Mouse (Mus musculus) embryonic facial prominence, embryonic 10.5 days (tissue): ENCODE data around the gene Slc25a25. TPM values are rescaled to one million over a fixed set of nuclear protein-coding genes. Genes with fewer than 3 reads are reported as not detected.
A peak's percentile ranks its signal among the peaks of the same experiment; 100 is the strongest.

ENCODE experiments used
- DNase-seq: peaks from one replicate; pipeline ENCODE4 v3.0.0-alpha.2; 2017; ENCODE audit warnings: low spot score
- H3K27ac ChIP-seq: fragments of 300-500 bp; sonication (generic); replicated peaks from 2 replicates; pipeline ENCODE4 v1.5.1; 2016; ENCODE audit warnings: mild to moderate bottlenecking
- H3K27me3 ChIP-seq: fragments of 300-500 bp; sonication (generic); replicated peaks from 2 replicates; pipeline ENCODE4 v1.6.1; 2016; ENCODE audit warnings: low read depth, mild to moderate bottlenecking; ENCODE audit not compliant: poor library complexity, severe bottlenecking
- H3K36me3 ChIP-seq: fragments of 300-500 bp; sonication (generic); replicated peaks from 2 replicates; pipeline ENCODE4 v1.6.1; 2016; ENCODE audit warnings: mild to moderate bottlenecking, moderate library complexity
- H3K4me1 ChIP-seq: fragments of 300-500 bp; sonication (generic); 2 replicates; pipeline ENCODE4 v1.6.1; 2016
- H3K4me3 ChIP-seq: fragments of 300-500 bp; sonication (generic); 2 replicates; pipeline ENCODE4 v1.5.1; 2016; ENCODE audit warnings: mild to moderate bottlenecking, moderate library complexity
- H3K9me3 ChIP-seq: fragments of 300-500 bp; sonication (generic); 2 replicates; pipeline ENCODE4 v1.6.1; 2016; ENCODE audit warnings: mild to moderate bottlenecking
- WGBS: fragments of 180-500 bp; shearing (Covaris S2); methylation state at CpG from one replicate; pipeline ENCODE4 v1.1.7; 2016; 5-methylcytosine and 5-hydroxymethylcytosine counted together
- polyA plus RNA-seq: library from polyadenylated mRNA; unstranded; fragments of >200 nt; fragmentation: Nextera tagmentation; extraction: Ambion mirVana; gene quantifications from 2 replicates; pipeline ENCODE4 v1.2.1, GENCODE M21; 2016

Slc25a25 gene
- polyA plus RNA-seq, 1 experiment from 2014 or later = 31.8 TPM

DNA sequence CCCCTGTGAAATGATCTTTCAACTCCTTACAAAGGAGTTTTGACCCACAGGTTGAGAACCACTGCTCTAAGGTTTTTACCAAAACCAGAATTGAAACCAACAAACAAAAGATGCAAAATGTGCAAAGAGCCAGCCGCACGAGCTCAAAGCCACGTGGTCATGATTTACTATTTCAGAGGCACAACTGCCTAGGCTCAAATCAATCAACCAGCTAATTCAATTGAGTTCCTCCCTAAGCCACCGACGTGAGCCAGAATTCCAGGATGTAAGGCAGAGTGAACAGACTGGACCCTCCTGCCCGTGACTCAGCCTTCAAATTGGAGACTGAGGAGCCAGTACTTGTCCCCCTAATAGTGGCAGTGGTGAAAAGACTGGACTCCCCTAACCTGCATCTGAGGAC is 12.1 kb downstream of the Slc25a25 start:
- WGBS = 53% methylated on average over 6 of the region's 6 CpGs

GRCm38 (mm10) chr2:32438733-32439132 is 12.5 kb downstream of the Slc25a25 start:
- WGBS = 83% methylated on average over 3 of the region's 3 CpGs
- 0 out of 2 replicates have a peak, but pooled peaks cover 2% of the 10 kb centered on the region for H3K36me3 ChIP-seq
- no peaks in the 10 kb centered on the region for H3K9me3 ChIP-seq
- DNase-seq = no peak
- no peak overlapping the region for H3K27ac ChIP-seq
- H3K27me3 ChIP-seq = no peaks in the 10 kb centered on the region
- peaks cover 39% of the 10 kb centered on the region for H3K4me1 ChIP-seq
- H3K4me3 ChIP-seq = no peak overlapping the region

More for the DNA sequence above, 12.1 kb downstream of the Slc25a25 start:
- no peaks in the 10 kb centered on the region for H3K9me3 ChIP-seq
- H3K4me3 ChIP-seq = no peak overlapping the region
- DNase-seq = no peak
- no peak overlapping the region for H3K27ac ChIP-seq
- no peaks in the 10 kb centered on the region for H3K27me3 ChIP-seq
- peaks cover 39% of the 10 kb centered on the region for H3K4me1 ChIP-seq
- 0 out of 2 replicates have a peak, but pooled peaks cover 6% of the 10 kb centered on the region for H3K36me3 ChIP-seq

- DNase-seq = no peak
- WGBS = 82% methylated on average over 2 of the region's 2 CpGs
- H3K27ac ChIP-seq = peak overlapping the region; percentile 44; the same call in 1 of the 2 replicates
- no peaks in the 10 kb centered on the region for H3K27me3 ChIP-seq
- peaks cover 39% of the 10 kb centered on the region for H3K4me1 ChIP-seq
- no peak overlapping the region for H3K4me3 ChIP-seq
- H3K9me3 ChIP-seq = no peaks in the 10 kb centered on the region
- no peaks in the 10 kb centered on the region for H3K36me3 ChIP-seq
Measured at GRCm38 (mm10) chr2:32437612-32438166, 13.6 kb downstream of the Slc25a25 start.

DNA sequence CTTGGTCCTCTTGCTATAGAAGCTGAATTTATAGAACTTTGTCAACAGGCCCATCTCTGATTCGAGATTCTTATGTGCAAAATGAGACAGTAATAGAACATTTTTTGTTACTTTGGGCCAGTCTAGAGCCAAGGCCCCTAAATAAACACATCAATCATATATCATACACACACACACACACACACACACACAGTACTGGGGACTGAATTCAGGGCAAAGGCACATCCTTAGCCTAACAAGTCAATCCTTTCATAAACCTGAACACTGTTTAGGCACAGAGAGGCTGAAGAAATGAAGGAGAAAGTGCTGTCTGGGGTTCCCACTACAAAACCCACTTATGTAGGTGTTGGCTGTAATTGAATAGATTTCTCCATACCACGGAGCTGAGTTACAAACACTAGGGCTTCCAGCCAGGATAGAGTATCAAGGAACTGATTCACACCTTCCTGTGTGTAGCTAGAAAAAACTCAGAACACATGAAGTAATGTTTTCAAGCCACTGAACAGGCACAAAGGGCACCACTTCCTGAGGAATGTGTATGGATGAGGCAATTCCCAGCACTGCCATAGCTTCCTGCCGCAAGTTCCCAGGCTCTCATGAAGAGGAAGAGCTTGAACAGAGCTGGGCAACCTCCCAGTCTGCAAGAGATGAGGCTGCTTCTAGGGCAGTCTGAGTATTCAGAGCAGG is 14.4 kb downstream of the Slc25a25 start:
- 67% methylated on average over 3 of the region's 3 CpGs for WGBS
- no peaks in the 10 kb centered on the region for H3K27me3 ChIP-seq
- H3K4me3 ChIP-seq = no peak overlapping the region
- no peaks in the 10 kb centered on the region for H3K9me3 ChIP-seq
- H3K36me3 ChIP-seq = no peaks in the 10 kb centered on the region
- peak overlapping the region; percentile 44 for H3K27ac ChIP-seq
- H3K4me1 ChIP-seq = peaks cover 39% of the 10 kb centered on the region
- DNase-seq = no peak

DNA sequence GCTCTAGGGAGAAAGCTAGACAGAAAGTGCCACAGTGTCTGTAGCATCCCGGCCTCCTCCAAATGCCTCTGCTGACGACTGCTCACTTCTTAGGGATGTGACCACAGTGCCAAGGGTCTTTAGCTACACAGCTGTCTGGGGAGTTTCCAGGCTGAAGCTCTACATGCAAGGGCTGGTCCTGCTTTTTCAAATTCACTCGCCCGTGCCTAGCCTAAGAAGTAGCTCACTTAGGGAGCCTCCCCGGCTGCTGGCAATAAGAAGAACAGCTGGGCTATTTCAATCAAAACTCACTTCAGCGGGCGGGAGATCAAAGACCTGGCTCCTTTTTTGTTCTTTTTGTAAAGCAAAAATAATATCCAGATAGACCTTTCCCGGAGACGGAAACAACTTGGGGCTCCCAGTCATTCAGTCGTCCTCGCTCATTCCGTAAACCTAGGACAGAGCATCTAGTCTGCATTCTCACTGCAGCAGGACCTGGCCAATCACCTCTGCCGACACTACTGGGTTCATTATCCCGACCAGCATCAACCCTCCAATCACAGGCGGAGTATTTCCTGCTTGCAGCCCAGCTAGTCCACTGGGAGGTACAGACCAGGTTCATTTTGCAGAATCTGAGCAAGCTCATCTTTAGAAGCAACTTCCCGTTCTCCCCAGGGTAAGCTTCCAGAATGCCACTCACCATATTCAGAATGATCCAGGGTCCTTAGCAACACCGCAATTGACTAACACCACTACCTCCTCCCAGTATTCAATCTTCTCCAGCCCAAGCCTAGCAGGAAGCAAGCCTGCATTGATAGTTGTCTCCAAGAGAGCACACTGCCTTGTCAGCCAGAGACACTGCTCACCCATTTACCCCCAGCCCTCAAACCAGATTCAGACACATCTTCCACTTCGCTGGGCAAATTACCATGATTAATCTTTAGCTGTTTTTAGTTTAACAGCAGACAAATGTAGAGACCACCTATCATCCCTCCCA is 20.3 kb downstream of the Slc25a25 start:
- peaks cover 15% of the 10 kb centered on the region for H3K36me3 ChIP-seq
- H3K4me3 ChIP-seq = peak overlapping the region; percentile 64
- H3K27me3 ChIP-seq = no peaks in the 10 kb centered on the region
- peak; percentile 93 for DNase-seq
- peaks cover 46% of the 10 kb centered on the region for H3K4me1 ChIP-seq
- no peaks in the 10 kb centered on the region for H3K9me3 ChIP-seq
- H3K27ac ChIP-seq = peak overlapping the region; percentile 85
- WGBS = 10% methylated on average over 18 of the region's 18 CpGs

GRCm38 (mm10) chr2:32429215-32429891 is 21.9 kb downstream of the Slc25a25 start:
- Histone ChIP-seq H3K4me3 (peak overlapping the region; percentile 64; the same call in 1 of the 2 replicates), H3K9me3 (no peaks in the 10 kb centered on the region), H3K36me3 (peaks cover 15% of the 10 kb centered on the region), H3K27ac (0 out of 2 replicates have a peak overlapping the region, but pooled peaks have one; percentile 21), H3K4me1 (peaks cover 62% of the 10 kb centered on the region), H3K27me3 (no peaks in the 10 kb centered on the region)
- no peak for DNase-seq
- WGBS = 82% methylated on average over 4 of the region's 4 CpGs

- Histone ChIP-seq H3K9me3 (no peaks in the 10 kb centered on the region), H3K4me3 (peak overlapping the region; percentile 31; the same call in 1 of the 2 replicates), H3K36me3 (peaks cover 15% of the 10 kb centered on the region), H3K27me3 (no peaks in the 10 kb centered on the region), H3K4me1 (peaks cover 73% of the 10 kb centered on the region), H3K27ac (peak overlapping the region; percentile 21; the same call in 1 of the 2 replicates)
- no peak for DNase-seq
- WGBS = 74% methylated on average over 8 of the region's 8 CpGs
Measured at GRCm38 (mm10) chr2:32428262-32428722, 23.0 kb downstream of the Slc25a25 start.

DNA sequence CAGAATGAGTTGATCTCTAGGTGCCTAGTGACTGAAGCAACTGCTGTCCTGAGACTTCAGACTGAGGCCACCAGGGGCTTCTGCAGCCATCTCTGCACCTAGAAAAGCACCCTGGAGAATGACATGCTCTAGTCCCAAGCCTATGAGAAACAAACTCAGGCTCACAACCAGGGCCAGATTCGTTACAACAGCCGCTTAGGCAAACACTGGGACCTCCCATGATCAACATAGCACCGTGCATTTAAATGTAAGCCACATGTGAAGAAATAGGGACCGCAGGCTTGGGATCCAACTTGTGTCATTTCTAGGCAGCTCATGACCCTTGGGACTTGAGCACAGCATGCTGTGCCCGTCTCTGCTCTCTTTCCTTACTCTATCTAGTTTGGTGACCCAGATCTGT is 23.5 kb downstream of the Slc25a25 start:
- Histone ChIP-seq H3K27ac (no peak overlapping the region), H3K4me1 (peaks cover 78% of the 10 kb centered on the region), H3K9me3 (no peaks in the 10 kb centered on the region), H3K36me3 (peaks cover 15% of the 10 kb centered on the region), H3K27me3 (no peaks in the 10 kb centered on the region), H3K4me3 (no peak overlapping the region; the same call in 1 of the 2 replicates)
- WGBS = 79% methylated on average over 5 of the region's 5 CpGs
- no peak for DNase-seq

GRCm38 (mm10) chr2:32426141-32426540 is 25.1 kb downstream of the Slc25a25 start:
- Histone ChIP-seq H3K27me3 (no peaks in the 10 kb centered on the region), H3K36me3 (peaks cover 17% of the 10 kb centered on the region), H3K4me1 (peaks cover 78% of the 10 kb centered on the region), H3K27ac (no peak overlapping the region), H3K9me3 (no peaks in the 10 kb centered on the region), H3K4me3 (no peak overlapping the region)
- DNase-seq = no peak
- 95% methylated on average over 1 of the region's 1 CpGs for WGBS

GRCm38 (mm10) chr2:32425568-32425967 is 25.7 kb downstream of the Slc25a25 start:
- Histone ChIP-seq H3K4me1 (peaks cover 73% of the 10 kb centered on the region), H3K27ac (no peak overlapping the region; the same call in 1 of the 2 replicates), H3K9me3 (no peaks in the 10 kb centered on the region), H3K4me3 (no peak overlapping the region), H3K36me3 (peaks cover 23% of the 10 kb centered on the region), H3K27me3 (no peaks in the 10 kb centered on the region)
- DNase-seq = no peak
- 80% methylated on average over 5 of the region's 5 CpGs for WGBS

- WGBS = 50% methylated on average over 3 of the region's 3 CpGs
- no peaks in the 10 kb centered on the region for H3K9me3 ChIP-seq
- no peak for DNase-seq
- peak overlapping the region; percentile 74 for H3K27ac ChIP-seq
- no peaks in the 10 kb centered on the region for H3K27me3 ChIP-seq
- peak overlapping the region; percentile 60; the same call in 1 of the 2 replicates for H3K4me3 ChIP-seq
- H3K4me1 ChIP-seq = peaks cover 68% of the 10 kb centered on the region
- H3K36me3 ChIP-seq = peaks cover 30% of the 10 kb centered on the region
Measured at GRCm38 (mm10) chr2:32424796-32425195, 26.4 kb downstream of the Slc25a25 start.
